ENCODE assay signal across 8 mouse cellular contexts in genomic region chr11:120013174-120013711, GRCm38 (mm10). TPM values are rescaled to one million over a fixed set of nuclear protein-coding genes. Genes with fewer than 3 reads are reported as not detected.
DNase-seq lines count a peak whose midpoint lies in the region; ATAC-seq and TF ChIP-seq lines count a peak whose summit lies in the region.

No protein-coding gene starts in this region.

- TF ChIP-seq CTCF in spleen, adult 2 months (IDR thresholded peaks at IDR 0.05; ENCODE audit: extremely low read depth, insufficient read depth, insufficient read length, insufficient replicate concordance): peak; percentile 66; the same call in 1 of the 2 replicates

- H3K27ac ChIP-seq in limb, embryonic 10.5 days: peak overlapping the region; percentile 64
- peak overlapping the region; percentile 60; the same call in 1 of the 2 replicates for H3K27ac ChIP-seq in midbrain, embryonic 13.5 days
- H3K27ac ChIP-seq in spleen, adult 2 months (ENCODE audit: insufficient read depth, low read length): no peak overlapping the region

- peak overlapping the region; percentile 46 for H3K4me3 ChIP-seq in limb, embryonic 10.5 days
- peak overlapping the region; percentile 27 for H3K4me3 ChIP-seq in midbrain, embryonic 13.5 days (replicated peaks)
- H3K4me3 ChIP-seq in spleen, adult 2 months (ENCODE audit: extremely low read depth, insufficient read depth, insufficient read length): peak overlapping the region; percentile 27; the same call in 1 of the 2 replicates

- H3K9me3 ChIP-seq in limb, embryonic 10.5 days (replicated peaks): no peaks in the 10 kb centered on the region
- no peaks in the 10 kb centered on the region for H3K9me3 ChIP-seq in midbrain, embryonic 13.5 days

- peak; percentile 77 for ATAC-seq in midbrain, embryonic 13.5 days

- H3K36me3 ChIP-seq in limb, embryonic 10.5 days: no peaks in the 10 kb centered on the region
- H3K36me3 ChIP-seq in midbrain, embryonic 13.5 days: peaks cover 37% of the 10 kb centered on the region
- no peaks in the 10 kb centered on the region for H3K36me3 ChIP-seq in spleen, adult 2 months (ENCODE audit: control insufficient read depth, insufficient read depth, low read length)

- H3K9ac ChIP-seq in midbrain, embryonic 13.5 days (replicated peaks): peak overlapping the region; percentile 65

- 13% methylated on average over 21 of the region's 21 CpGs for WGBS in limb, embryonic 10.5 days
- 16% methylated on average over 21 of the region's 21 CpGs for WGBS in midbrain, embryonic 13.5 days
- 17% methylated on average over 21 of the region's 21 CpGs for WGBS in spleen, adult 2 months

- H3K4me2 ChIP-seq in midbrain, embryonic 13.5 days (replicated peaks): peak overlapping the region; percentile 52

- H3K4me1 ChIP-seq in limb, embryonic 10.5 days: peaks cover 20% of the 10 kb centered on the region
- H3K4me1 ChIP-seq in midbrain, embryonic 13.5 days (replicated peaks): peaks cover 25% of the 10 kb centered on the region
- H3K4me1 ChIP-seq in spleen, adult 2 months (ENCODE audit: control insufficient read depth, insufficient read depth, insufficient read length): peaks cover 5% of the 10 kb centered on the region

- TF ChIP-seq POLR2A in spleen, adult 2 months (IDR thresholded peaks at IDR 0.05; ENCODE audit: low read depth, low read length): no peak

- DNase-seq in ovary, adult 18-20 months (ENCODE audit: low spot score): peak; percentile 66
- no peak for DNase-seq in ovary, postnatal 10 days (ENCODE audit: low spot score)
- DNase-seq in embryo, embryonic 9.5 days (ENCODE audit: extremely low spot score): peak; percentile 83
- peak; percentile 98 for DNase-seq in heart, adult 11 months
- DNase-seq in kidney, adult 18-20 months: peak; percentile 88
- DNase-seq in limb, embryonic 10.5 days (ENCODE audit: low spot score): peak; percentile 87
- DNase-seq in spleen, adult 2 months (ENCODE audit: low read depth in 1 of 2, low spot score in 2 of 2): peak; percentile 37 to 54

- H3K27me3 ChIP-seq in limb, embryonic 10.5 days (ENCODE audit: low read depth, poor library complexity, severe bottlenecking): peaks cover 62% of the 10 kb centered on the region
- H3K27me3 ChIP-seq in midbrain, embryonic 13.5 days: peaks cover 8% of the 10 kb centered on the region; the same call in 1 of the 2 replicates
- no peaks in the 10 kb centered on the region for H3K27me3 ChIP-seq in spleen, adult 2 months (ENCODE audit: control insufficient read depth, insufficient read depth, low read length)

RNA-seq across cellular contexts. Expression of gene Aatk, which starts 33.7 kb away (rescaled TPM):
- polyA plus RNA-seq in limb, embryonic 10.5 days (2016; fragmentation: Nextera tagmentation; extraction: Ambion mirVana): 0.78 and 1.7 TPM in 2 replicates
- polyA plus RNA-seq in midbrain, embryonic 13.5 days (2015; fragmentation: Nextera tagmentation; extraction: Ambion mirVana): 15.1 and 18.6 TPM in 2 replicates
- 7.4 and 9.1 TPM in 2 replicates for polyA plus RNA-seq in spleen, adult 2 months (2012; rRNA removed)
